Mouse (Mus musculus) stomach, postnatal 0 days (tissue): ENCODE data around the gene Mucl3.

Experiments used
- CTCF ChIP-seq: IDR thresholded peaks from 2 replicates; pipeline ENCODE4 v1.5.1; 2016; ENCODE audit warnings: antibody characterized with exemption, low read depth, mild to moderate bottlenecking, moderate library complexity
- EP300 ChIP-seq: optimal IDR thresholded peaks from 2 replicates; pipeline ENCODE3; 2016; ENCODE audit warnings: antibody characterized with exemption

GRCm38 (mm10) chr17:35601249-35601648, 42.2 kb downstream of the Mucl3 start, which contains the start of gene Sfta2:
- TF ChIP-seq CTCF (no peak), EP300 (no peak)
